Mouse (Mus musculus): ENCODE data around the gene Ankrd13b.

DNA sequence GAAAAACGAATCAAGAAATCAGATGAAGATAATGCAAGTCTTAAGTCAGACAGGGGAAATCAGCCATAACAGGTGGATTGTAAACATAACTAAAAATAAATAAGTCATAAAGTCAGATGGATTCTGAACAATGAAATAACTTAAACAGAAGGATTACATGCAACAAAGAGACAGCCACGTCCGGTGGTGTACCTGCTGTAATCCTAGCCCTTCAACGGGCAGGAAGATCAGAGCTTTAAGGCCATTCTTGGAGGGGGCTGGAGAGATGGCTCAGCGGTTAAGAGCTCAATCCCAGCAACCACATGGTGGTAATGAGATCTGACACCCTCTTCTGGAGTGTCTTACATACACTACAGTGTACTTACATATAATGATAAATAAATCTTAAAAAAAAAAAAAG, 21.9 kb upstream of the Ankrd13b start:
- no peak for TF ChIP-seq CTCF (IDR thresholded peaks at IDR 0.05; ENCODE audit: low read depth, low read length)
- TF ChIP-seq GATA1 (IDR thresholded peaks at IDR 0.05; ENCODE audit: borderline replicate concordance, low read length), result no peak
- TF ChIP-seq GATA2 (IDR thresholded peaks at IDR 0.05; ENCODE audit: borderline replicate concordance, low read depth, low read length), result no peak

All from G1E (cell line).